Mouse (Mus musculus): ENCODE measurements at regions not wholly inside any gene's neighbourhood (a gene's known extent, or its start where the extent isn't known, plus 50 kb on each side); places are given as distances from the start of the nearest gene placed in this dataset.
A peak's percentile ranks its signal among the peaks of the same experiment; 100 is the strongest.

DNA sequence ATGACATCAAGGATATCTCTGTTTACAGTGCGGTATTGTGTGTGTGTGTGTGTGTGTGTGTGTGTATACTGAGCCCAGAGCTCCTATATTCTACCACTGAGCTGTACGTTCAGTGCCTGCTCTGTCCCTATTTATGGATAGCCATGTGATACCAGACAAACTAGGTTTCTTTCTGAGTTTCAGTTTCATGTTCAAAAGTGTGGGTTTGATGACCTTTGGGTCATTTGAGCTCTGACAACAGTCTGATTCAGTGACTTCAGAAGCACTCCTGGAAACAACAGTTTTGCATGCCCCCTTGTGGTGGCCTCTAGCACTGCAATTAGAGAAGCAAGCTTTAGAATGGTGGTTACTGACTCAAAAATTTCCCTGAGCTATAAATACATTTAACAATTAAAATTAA lies 50.9 kb upstream of the Tent2 start:
- ATAC-seq (replicated peaks; ENCODE audit: low FRiP score, low TSS enrichment, poor library complexity, severe bottlenecking): peak; percentile 67

DNA sequence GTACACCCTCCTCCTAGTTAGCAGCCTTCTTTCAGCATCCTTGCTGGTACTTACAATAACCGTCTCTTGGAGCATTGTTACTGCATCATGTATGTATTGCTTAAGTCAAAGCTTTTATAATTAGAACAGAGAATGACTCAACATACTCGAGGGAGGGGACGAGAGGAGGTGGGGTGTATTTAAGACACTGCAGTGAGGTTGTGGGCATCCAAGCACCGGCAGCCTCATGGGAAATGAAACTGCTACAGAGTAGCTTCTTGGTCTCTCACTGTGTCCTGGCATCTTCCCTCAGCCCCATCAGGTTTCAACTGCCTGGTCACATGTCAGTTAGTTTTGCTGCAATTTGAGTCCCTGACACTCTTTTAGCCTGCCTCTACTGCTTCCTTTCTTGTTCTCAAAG lies 50.7 kb upstream of the Homer1 start:
- no peak for ATAC-seq (replicated peaks; ENCODE audit: low FRiP score, low TSS enrichment, poor library complexity, severe bottlenecking)

Measured in megakaryocyte-erythroid progenitor cell, adult 5-6 weeks (primary cell).